Mouse (Mus musculus) forebrain, embryonic 14.5 days (tissue): ENCODE results near the gene Gm20388. TPM values are rescaled to one million over a fixed set of nuclear protein-coding genes. Genes with fewer than 3 reads are reported as not detected.

Experiments used
- ATAC-seq: fragments of 200-750 bp; cut with Nextera tagmentation; 2 replicates; pipeline ENCODE4 v1.8.0; 2017; ENCODE audit warnings: mild to moderate bottlenecking, moderate library complexity
- DNase-seq: peaks from one replicate; pipeline ENCODE4 v3.0.0-alpha.2; 2015; ENCODE audit warnings: low spot score
- H3K27ac ChIP-seq: fragments of 300-500 bp; sonication (generic); 2 replicates; pipeline ENCODE4 v1.5.1; 2014; ENCODE audit warnings: low read depth, mild to moderate bottlenecking, control low read depth, low read length, moderate library complexity
- H3K27me3 ChIP-seq: fragments of 300-500 bp; sonication (generic); replicated peaks from 2 replicates; pipeline ENCODE4 v1.6.1; 2014; ENCODE audit warnings: low read length, control low read depth, mixed read lengths; ENCODE audit not compliant: control insufficient read depth, insufficient read depth
- H3K36me3 ChIP-seq: fragments of 300-500 bp; sonication (generic); 2 replicates; pipeline ENCODE4 v1.6.1; 2014; ENCODE audit warnings: low read length, control low read depth; ENCODE audit not compliant: control insufficient read depth, insufficient read depth
- H3K4me1 ChIP-seq: fragments of 300-500 bp; sonication (generic); 2 replicates; pipeline ENCODE4 v1.6.1; 2014; ENCODE audit warnings: antibody characterized with exemption, low read length, control low read depth; ENCODE audit not compliant: control insufficient read depth, insufficient read depth
- H3K4me2 ChIP-seq: fragments of 300-500 bp; sonication (generic); 2 replicates; pipeline ENCODE4 v1.6.1; 2014; ENCODE audit warnings: mild to moderate bottlenecking, control low read depth, low read length
- H3K4me3 ChIP-seq: fragments of 300-500 bp; sonication (generic); 2 replicates; pipeline ENCODE4 v1.5.1; 2014; ENCODE audit warnings: low read depth, low read length, control low read depth
- H3K9ac ChIP-seq: fragments of 300-500 bp; sonication (generic); 2 replicates; pipeline ENCODE4 v1.6.1; 2014; ENCODE audit warnings: mild to moderate bottlenecking, low read length, control low read depth, moderate library complexity
- H3K9me3 ChIP-seq: fragments of 300-500 bp; sonication (generic); replicated peaks from 2 replicates; pipeline ENCODE4 v1.6.1; 2016; ENCODE audit warnings: low read length, control low read depth, mixed read lengths; ENCODE audit not compliant: control insufficient read depth
- WGBS: fragments of 180-500 bp; shearing (Covaris S2); extraction: QIAGEN DNeasy Blood & Tissue Kit; methylation state at CpG from one replicate; pipeline ENCODE4 v1.1.7; 2014; 5-methylcytosine and 5-hydroxymethylcytosine counted together
- polyA plus RNA-seq: library from polyadenylated mRNA; unstranded; fragments of >200 nt; fragmentation: Nextera tagmentation; extraction: Ambion mirVana; gene quantifications from 2 replicates; pipeline ENCODE4 v1.2.1, GENCODE M21; 2014

Gm20388 gene
- polyA plus RNA-seq, 1 experiment from 2014 or later, result 7.4 TPM

DNA sequence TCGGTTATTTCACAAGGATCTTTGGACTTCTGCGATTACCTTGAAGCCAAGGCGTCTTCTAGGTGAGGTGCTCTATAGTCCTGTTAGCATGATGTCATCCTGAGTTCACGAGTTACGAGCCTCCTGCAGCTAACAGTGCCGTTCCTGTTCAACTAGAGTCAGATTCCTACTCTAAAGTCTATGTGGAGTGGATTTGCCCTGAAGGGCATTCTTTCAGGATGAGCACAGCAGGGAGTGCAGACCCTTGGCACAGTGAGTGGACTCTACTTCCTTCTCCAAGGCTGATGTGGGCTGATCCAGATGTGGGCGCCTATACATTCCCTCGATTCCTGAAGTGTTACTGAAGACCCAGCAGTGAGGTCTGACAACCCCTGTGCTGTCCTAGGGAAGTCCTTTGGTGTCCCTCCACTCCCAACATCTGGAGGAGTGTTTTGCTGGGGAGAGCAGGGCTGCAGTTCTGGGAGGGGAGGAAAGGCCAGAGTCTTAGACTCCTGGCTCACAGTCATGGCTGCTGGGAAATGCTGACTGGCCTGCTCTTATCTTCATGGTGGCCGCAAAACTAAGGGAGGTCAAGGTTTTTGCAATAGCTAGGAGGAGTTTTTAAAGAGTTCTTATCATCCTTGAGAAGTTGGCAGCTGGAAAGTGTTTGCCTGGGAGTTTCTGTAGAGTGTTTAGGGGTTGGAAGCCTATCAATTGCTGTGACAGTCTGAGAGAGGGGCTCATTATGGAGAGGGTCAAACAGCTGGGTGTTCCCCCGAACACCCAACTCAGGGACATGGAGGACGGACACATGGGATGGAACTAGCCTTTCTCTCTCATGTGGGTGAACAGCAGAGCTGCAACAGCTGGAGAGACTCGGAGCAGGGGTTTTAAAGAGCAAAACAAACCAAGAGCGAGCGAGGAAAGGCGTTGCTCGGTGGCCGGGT lies 3737.9 kb downstream of the Gm20388 start:
- no peaks in the 10 kb centered on the region for H3K27me3 ChIP-seq
- H3K9me3 ChIP-seq, result no peaks in the 10 kb centered on the region
- WGBS, result 80% methylated on average over 17 of the region's 17 CpGs
- H3K4me2 ChIP-seq, result no peak overlapping the region
- no peaks in the 10 kb centered on the region for H3K4me1 ChIP-seq
- H3K4me3 ChIP-seq, result no peak overlapping the region
- H3K9ac ChIP-seq, result no peak overlapping the region
- H3K27ac ChIP-seq, result no peak overlapping the region
- DNase-seq, result no peak
- no peaks in the 10 kb centered on the region for H3K36me3 ChIP-seq
- ATAC-seq, result no peak

DNA sequence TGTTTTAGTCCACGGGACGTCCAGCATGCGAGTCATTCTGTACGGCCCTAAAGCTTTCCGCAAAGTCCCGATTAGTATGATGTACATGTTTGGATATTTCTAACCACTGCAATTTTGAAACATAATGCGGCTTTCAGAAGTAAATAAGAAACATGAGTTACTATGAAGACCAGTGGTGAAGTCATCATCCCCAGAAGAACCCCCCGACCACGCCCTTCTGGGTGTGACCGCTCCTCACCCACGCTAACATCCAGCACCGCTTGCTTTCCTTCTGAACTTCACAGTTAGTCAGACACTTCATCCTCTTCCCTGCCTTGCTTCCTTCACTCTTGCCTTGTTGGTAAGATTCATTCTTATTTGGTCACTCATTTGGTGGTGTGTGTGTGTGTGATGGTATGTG lies 3738.8 kb downstream of the Gm20388 start:
- DNase-seq, result no peak
- WGBS, result 91% methylated on average over 12 of the region's 12 CpGs
- Histone ChIP-seq H3K4me2 (no peak overlapping the region), H3K36me3 (no peaks in the 10 kb centered on the region), H3K4me1 (no peaks in the 10 kb centered on the region), H3K27me3 (no peaks in the 10 kb centered on the region), H3K27ac (no peak overlapping the region), H3K9me3 (no peaks in the 10 kb centered on the region), H3K4me3 (no peak overlapping the region), H3K9ac (no peak overlapping the region)
- no peak for ATAC-seq

DNA sequence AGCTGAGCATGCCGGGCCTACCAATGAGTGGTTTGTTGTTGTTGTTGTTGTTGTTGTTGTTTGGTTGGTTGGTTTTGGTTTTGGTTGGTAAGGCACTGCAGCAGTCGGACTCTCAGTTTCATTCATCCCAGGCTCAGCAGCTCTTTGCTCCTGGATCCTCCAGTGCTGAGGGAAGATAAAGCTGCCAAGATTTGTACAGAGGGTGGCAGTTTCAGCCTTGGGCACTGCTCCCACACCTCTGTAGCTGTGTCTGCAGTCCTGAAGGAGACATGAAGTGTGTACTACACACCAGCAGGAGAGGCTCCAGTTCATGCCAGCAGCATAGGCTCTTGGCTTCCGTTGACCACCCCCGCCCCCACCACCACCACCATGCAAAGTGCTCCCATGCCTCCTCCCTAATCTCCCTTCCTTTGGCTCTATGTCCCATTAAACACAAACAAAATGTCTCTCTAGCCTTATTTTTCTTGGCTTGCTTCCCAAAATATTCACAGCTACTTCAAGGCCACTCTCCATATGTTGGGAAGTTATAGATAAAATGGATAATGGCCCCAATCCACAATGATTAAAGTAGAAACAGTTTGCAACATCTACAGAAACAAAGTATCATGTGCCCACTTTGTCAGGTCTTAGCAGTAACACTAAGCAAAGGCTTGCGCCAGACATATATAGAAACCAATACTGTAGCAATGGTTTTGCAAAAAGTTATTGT lies 3740.9 kb downstream of the Gm20388 start:
- no peak overlapping the region for H3K9ac ChIP-seq
- H3K36me3 ChIP-seq, result 0 out of 2 replicates have a peak, but pooled peaks cover 6% of the 10 kb centered on the region
- no peak overlapping the region for H3K27ac ChIP-seq
- no peak overlapping the region for H3K4me3 ChIP-seq
- ATAC-seq, result no peak
- 83% methylated on average over 5 of the region's 5 CpGs for WGBS
- H3K4me1 ChIP-seq, result peaks cover 10% of the 10 kb centered on the region
- DNase-seq, result no peak
- H3K27me3 ChIP-seq, result no peaks in the 10 kb centered on the region
- H3K9me3 ChIP-seq, result no peaks in the 10 kb centered on the region
- no peak overlapping the region for H3K4me2 ChIP-seq

DNA sequence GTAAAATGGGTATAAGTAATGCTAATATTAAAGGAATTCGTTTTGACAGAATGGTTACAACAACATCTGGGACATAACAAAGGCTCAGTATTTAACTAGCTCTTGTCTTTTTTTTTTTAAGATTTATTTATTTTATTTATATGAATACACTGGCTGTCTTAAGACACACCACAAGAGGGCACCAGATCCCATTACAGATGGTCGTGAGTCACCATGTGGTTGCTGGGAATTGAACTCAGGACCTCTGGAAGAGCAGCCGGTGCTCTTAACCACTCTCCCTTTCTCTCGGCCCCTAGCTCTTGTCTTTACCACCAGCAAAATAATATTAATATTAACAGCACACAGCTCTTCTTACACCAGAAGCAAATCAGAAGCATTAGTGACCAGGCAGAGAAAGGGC lies 3742.0 kb downstream of the Gm20388 start:
- H3K4me2 ChIP-seq, result peak overlapping the region; percentile 63; the same call in 1 of the 2 replicates
- H3K9ac ChIP-seq, result no peak overlapping the region
- ATAC-seq (no peak), DNase-seq (no peak)
- WGBS, result 63% methylated on average over 4 of the region's 4 CpGs
- no peak overlapping the region for H3K4me3 ChIP-seq
- 0 out of 2 replicates have a peak, but pooled peaks cover 9% of the 10 kb centered on the region for H3K36me3 ChIP-seq
- no peaks in the 10 kb centered on the region for H3K9me3 ChIP-seq
- H3K27me3 ChIP-seq, result no peaks in the 10 kb centered on the region
- H3K4me1 ChIP-seq, result peaks cover 10% of the 10 kb centered on the region
- H3K27ac ChIP-seq, result no peak overlapping the region

DNA sequence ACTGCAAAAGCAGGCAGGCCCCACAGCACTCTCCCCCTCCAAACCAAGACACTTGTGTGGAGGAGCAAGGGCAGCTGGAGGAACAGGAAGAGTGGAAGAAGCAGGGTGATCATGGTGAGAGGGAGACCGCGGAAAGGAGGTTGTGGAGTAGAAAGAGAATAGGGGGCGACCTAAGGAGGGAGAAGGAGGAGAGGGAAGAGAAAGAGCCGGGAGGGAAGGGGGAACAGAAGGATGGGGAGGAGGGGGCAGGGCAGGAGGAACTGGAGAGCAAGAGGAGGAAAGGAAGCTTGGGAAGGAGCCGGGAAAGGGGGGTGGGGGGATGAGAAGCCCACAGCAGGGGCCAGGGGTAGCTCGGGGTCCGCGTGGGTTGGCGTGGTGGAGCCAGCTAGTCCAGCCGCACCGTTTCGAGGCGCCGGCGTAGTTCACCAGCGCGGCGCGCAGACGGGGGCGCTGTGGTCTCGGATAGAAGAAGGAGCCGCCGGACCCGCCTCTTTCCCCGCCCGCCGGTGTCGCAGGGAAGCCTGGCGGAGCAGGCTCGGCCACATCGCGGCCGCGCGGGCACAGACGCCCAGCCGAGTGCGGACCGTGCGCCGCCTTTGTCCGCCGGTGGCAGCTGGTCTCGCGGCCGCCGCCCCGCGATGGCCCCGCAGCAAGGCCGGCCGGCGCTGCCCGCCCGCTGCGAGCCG lies 3742.8 kb downstream of the Gm20388 start, which contains the start of gene Rhou:
Gene Rhou, plus strand, starts transcription at position 622 of the 686 bp plus-strand sequence.
- Histone ChIP-seq H3K9me3 (no peaks in the 10 kb centered on the region), H3K27ac (peak within 1 kb of the TSS; percentile 92), H3K4me1 (peaks cover 10% of the 10 kb centered on the region), H3K4me3 (peak within 1 kb of the TSS; percentile 71), H3K4me2 (peak within 1 kb of the TSS; percentile 63), H3K36me3 (peaks cover 15% of the 10 kb centered on the region), H3K27me3 (no peaks in the 10 kb centered on the region), H3K9ac (peak within 1 kb of the TSS; percentile 91)
- ATAC-seq, result peak; percentile 93
- under 1% methylated on average over 41 of the region's 58 CpGs for WGBS
- peak; percentile 96 for DNase-seq

DNA sequence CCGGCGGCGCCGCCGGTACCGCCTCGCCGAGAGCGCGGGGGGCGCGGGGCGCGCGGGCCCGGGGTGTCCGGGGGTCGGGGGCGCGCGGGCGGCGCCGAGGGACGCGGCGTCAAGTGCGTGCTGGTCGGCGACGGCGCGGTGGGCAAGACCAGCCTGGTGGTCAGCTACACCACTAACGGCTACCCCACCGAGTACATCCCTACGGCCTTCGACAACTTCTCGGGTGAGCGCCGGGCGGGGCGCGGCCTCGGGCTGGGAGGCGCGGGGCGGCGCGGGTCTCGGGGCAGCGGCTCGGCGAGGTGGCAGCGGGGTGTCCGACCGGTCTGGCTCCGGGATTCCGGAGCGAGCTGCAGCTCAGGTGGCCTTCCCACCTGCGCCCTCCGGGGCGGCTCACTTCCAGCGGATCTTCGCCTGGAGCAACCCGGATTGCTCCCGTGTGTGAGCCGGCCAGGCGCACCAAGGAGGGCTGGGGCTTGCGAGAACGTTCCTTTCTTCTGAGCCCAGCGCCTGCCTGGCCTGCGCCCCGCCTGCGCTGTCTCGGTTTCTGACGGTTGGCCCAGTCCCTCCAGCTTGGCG lies 3743.4 kb downstream of the Gm20388 start:
- Histone ChIP-seq H3K9ac (peak overlapping the region; percentile 91), H3K27me3 (no peaks in the 10 kb centered on the region), H3K4me1 (peaks cover 10% of the 10 kb centered on the region), H3K4me3 (peak overlapping the region; percentile 71), H3K9me3 (no peaks in the 10 kb centered on the region), H3K4me2 (peak overlapping the region; percentile 63), H3K36me3 (peaks cover 20% of the 10 kb centered on the region), H3K27ac (peak overlapping the region; percentile 92)
- under 1% methylated on average over 62 of the region's 77 CpGs for WGBS
- DNase-seq, result peak; percentile 71
- peak; percentile 71 for ATAC-seq

DNA sequence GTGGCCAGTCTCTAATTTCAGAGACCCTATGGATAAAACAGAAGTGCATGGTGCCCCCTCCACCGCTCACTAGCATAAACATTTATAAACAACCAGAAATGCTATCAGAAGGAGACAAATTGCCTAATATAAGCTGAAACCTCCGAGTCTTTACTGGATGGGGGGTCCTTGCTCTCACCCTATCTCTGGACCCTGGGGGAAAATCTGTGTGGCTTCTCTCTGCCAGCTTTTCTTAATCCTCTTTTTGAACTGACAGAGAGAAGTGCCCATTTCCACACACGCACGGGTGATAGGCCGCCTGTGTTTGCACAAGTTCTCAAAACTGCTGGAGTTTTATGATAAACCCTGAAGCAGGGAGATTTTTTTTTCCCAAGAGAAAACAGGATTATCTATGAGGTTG lies 3744.1 kb downstream of the Gm20388 start:
- no peak for DNase-seq
- H3K27ac ChIP-seq, result no peak overlapping the region
- no peaks in the 10 kb centered on the region for H3K9me3 ChIP-seq
- H3K36me3 ChIP-seq, result peaks cover 23% of the 10 kb centered on the region
- H3K4me2 ChIP-seq, result peak overlapping the region; percentile 63
- peak overlapping the region; percentile 71 for H3K4me3 ChIP-seq
- no peaks in the 10 kb centered on the region for H3K27me3 ChIP-seq
- ATAC-seq, result no peak
- 16% methylated on average over 5 of the region's 5 CpGs for WGBS
- H3K9ac ChIP-seq, result peak overlapping the region; percentile 91
- peaks cover 10% of the 10 kb centered on the region for H3K4me1 ChIP-seq

DNA sequence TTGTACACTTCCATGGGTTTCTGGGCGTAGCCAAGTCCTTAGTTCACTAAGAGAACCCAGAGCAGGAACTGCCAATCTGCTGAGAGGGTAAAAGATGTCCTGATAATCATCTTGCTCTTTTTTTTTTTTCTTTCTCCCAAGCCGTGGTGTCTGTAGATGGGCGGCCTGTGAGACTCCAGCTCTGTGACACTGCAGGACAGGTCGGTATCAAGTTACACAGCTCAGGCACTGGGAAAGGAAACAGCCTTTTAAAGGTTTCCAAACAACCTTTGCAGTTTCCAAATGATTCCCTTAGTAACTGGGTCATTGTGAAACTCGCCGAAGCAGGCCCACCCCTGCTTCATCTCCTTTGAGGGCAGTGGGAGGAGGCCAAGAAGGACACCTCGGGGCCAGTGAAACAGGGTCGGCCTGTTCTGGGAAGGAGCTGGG lies 3744.7 kb downstream of the Gm20388 start:
- Histone ChIP-seq H3K4me3 (peak overlapping the region; percentile 71), H3K27ac (no peak overlapping the region), H3K36me3 (peaks cover 23% of the 10 kb centered on the region), H3K9me3 (no peaks in the 10 kb centered on the region), H3K4me2 (peak overlapping the region; percentile 63), H3K9ac (peak overlapping the region; percentile 91), H3K4me1 (peaks cover 10% of the 10 kb centered on the region), H3K27me3 (no peaks in the 10 kb centered on the region)
- DNase-seq (no peak), ATAC-seq (no peak)
- 6% methylated on average over 8 of the region's 8 CpGs for WGBS
